Mouse (Mus musculus) myocyte (in vitro differentiated cells): Measurements from ENCODE around the gene Neurl2. TPM values are rescaled to one million over a fixed set of nuclear protein-coding genes. Genes with fewer than 3 reads are reported as not detected.
A peak's percentile ranks its signal among the peaks of the same experiment; 100 is the strongest.

Experiments used
- H3K27me3 ChIP-seq: one replicate; pipeline ENCODE4 v1.6.1; 2011; ENCODE audit not compliant: control insufficient read depth, insufficient read depth, insufficient read length
- H3K36me3 ChIP-seq: one replicate; pipeline ENCODE4 v1.6.1; 2011; ENCODE audit not compliant: control insufficient read depth, insufficient read depth
- H3K4me2 ChIP-seq: one replicate; pipeline ENCODE4 v1.6.1; 2011; ENCODE audit warnings: low read depth, control low read depth
- H3K4me3 ChIP-seq: one replicate; pipeline ENCODE4 v1.5.1; 2011; ENCODE audit warnings: mild to moderate bottlenecking, control low read depth, moderate library complexity
- H3K79me2 ChIP-seq: one replicate; pipeline ENCODE4 v1.6.1; 2011; ENCODE audit not compliant: control insufficient read depth, insufficient read depth
- H3ac ChIP-seq: one replicate; pipeline ENCODE4 v1.6.1; 2011; ENCODE audit not compliant: control insufficient read depth, insufficient read length
- CEBPB ChIP-seq: IDR thresholded peaks from 2 replicates; pipeline ENCODE4 v1.6.1; 2011; ENCODE audit warnings: mild to moderate bottlenecking, moderate library complexity; ENCODE audit not compliant: poor library complexity, insufficient read depth, severe bottlenecking
- E2F4 ChIP-seq: IDR thresholded peaks from one replicate; pipeline ENCODE4 v1.6.1; 2011; ENCODE audit warnings: mild to moderate bottlenecking, control low read depth, moderate library complexity; ENCODE audit not compliant: insufficient read depth
- MAX ChIP-seq: IDR thresholded peaks from one replicate; pipeline ENCODE4 v1.6.1; 2011; ENCODE audit warnings: low read depth, mild to moderate bottlenecking, control low read depth
- MYOD1 ChIP-seq, 3 experiments: IDR thresholded peaks; one replicate each; pipeline ENCODE4 v1.6.1; 2011; ENCODE audit warnings: control low read depth in 2 of 3, low read depth in 2 of 3, mild to moderate bottlenecking in 2 of 3, moderate library complexity in 1 of 3; ENCODE audit not compliant: insufficient read length in 2 of 3, control insufficient read depth in 1 of 3
- MYOG ChIP-seq, 3 experiments: IDR thresholded peaks; one replicate each; pipeline ENCODE4 v1.6.1; 2011; ENCODE audit warnings: control low read depth in 2 of 3, low read depth in 2 of 3, mild to moderate bottlenecking in 2 of 3; ENCODE audit not compliant: insufficient read length in 2 of 3, control insufficient read depth in 1 of 3, insufficient read depth in 1 of 3
- POLR2A ChIP-seq: IDR thresholded peaks from one replicate; pipeline ENCODE4 v1.6.1; 2011; ENCODE audit warnings: low read depth, mild to moderate bottlenecking, control low read depth, moderate library complexity; ENCODE audit not compliant: insufficient read length
- POLR2AphosphoS2 ChIP-seq: IDR thresholded peaks from one replicate; pipeline ENCODE4 v1.6.1; 2011; ENCODE audit warnings: low read depth, control low read depth; ENCODE audit not compliant: insufficient read length
- REST ChIP-seq: IDR thresholded peaks from one replicate; pipeline ENCODE4 v1.6.1; 2011; ENCODE audit warnings: mild to moderate bottlenecking, control low read depth, moderate library complexity; ENCODE audit not compliant: insufficient read depth, insufficient read length
- SRF ChIP-seq: IDR thresholded peaks from one replicate; pipeline ENCODE4 v1.6.1; 2011; ENCODE audit warnings: low read depth; ENCODE audit not compliant: control insufficient read depth, insufficient read length
- TCF12 ChIP-seq: IDR thresholded peaks from one replicate; pipeline ENCODE4 v1.6.1; 2011; ENCODE audit warnings: mild to moderate bottlenecking, control low read depth; ENCODE audit not compliant: poor library complexity, insufficient read depth, severe bottlenecking
- TCF3 ChIP-seq: IDR thresholded peaks from one replicate; pipeline ENCODE4 v1.6.1; 2011; ENCODE audit warnings: low read depth, control low read depth; ENCODE audit not compliant: insufficient read length
- USF1 ChIP-seq: IDR thresholded peaks from one replicate; pipeline ENCODE4 v1.6.1; 2011; ENCODE audit warnings: low read depth, mild to moderate bottlenecking, control low read depth, moderate library complexity
- polyA plus RNA-seq: library from polyadenylated mRNA; unstranded; fragments of >200 nt; fragmentation: generic; extraction: Trizol; gene quantifications from one replicate; pipeline ENCODE4 v1.2.1, GENCODE M21; 2012; ENCODE audit warnings: missing spikeins

Gene Neurl2
- polyA plus RNA-seq, 1 experiment, result 23.5 TPM

GRCm38 (mm10) chr2:164832032-164832747, 1.1 kb downstream of the Neurl2 start:
- TF ChIP-seq MYOG (IDR thresholded peaks at IDR 0.05; ENCODE audit: control insufficient read depth in 1 of 3, insufficient read depth in 1 of 3, insufficient read length in 2 of 3, low read depth in 2 of 3), result no peak
- TF ChIP-seq POLR2AphosphoS2, result no peak
- TF ChIP-seq TCF3, result no peak
- no peak for TF ChIP-seq E2F4
- TF ChIP-seq SRF, result no peak
- no peak for TF ChIP-seq CEBPB
- H3K79me2 ChIP-seq, result no peaks in the 10 kb centered on the region
- peak overlapping the region; percentile 92 for H3K4me2 ChIP-seq
- peak overlapping the region; percentile 74 for H3K4me3 ChIP-seq
- H3K27me3 ChIP-seq, result no peaks in the 10 kb centered on the region
- H3ac ChIP-seq, result no peak overlapping the region
- no peaks in the 10 kb centered on the region for H3K36me3 ChIP-seq

- Histone ChIP-seq H3K4me3 (no peak overlapping the region), H3ac (no peak overlapping the region), H3K36me3 (peaks cover 5% of the 10 kb centered on the region), H3K79me2 (no peaks in the 10 kb centered on the region), H3K27me3 (no peaks in the 10 kb centered on the region), H3K4me2 (no peak overlapping the region)
- no peak for TF ChIP-seq MYOG (IDR thresholded peaks at IDR 0.05; ENCODE audit: control insufficient read depth in 1 of 3, insufficient read depth in 1 of 3, insufficient read length in 2 of 3, low read depth in 2 of 3)
- TF ChIP-seq POLR2AphosphoS2, result no peak
- TF ChIP-seq CEBPB, result no peak
- no peak for TF ChIP-seq USF1
- no peak for TF ChIP-seq POLR2A
- no peak for TF ChIP-seq SRF
- no peak for TF ChIP-seq TCF3
- TF ChIP-seq TCF12, result no peak
- TF ChIP-seq MYOD1 (IDR thresholded peaks at IDR 0.05; ENCODE audit: control insufficient read depth in 1 of 3, insufficient read length in 2 of 3, low read depth in 2 of 3), result no peak
- no peak for TF ChIP-seq REST
- no peak for TF ChIP-seq E2F4
- TF ChIP-seq MAX, result no peak
Observed at GRCm38 (mm10) chr2:164831029-164831428, 2.2 kb downstream of the Neurl2 start.

- TF ChIP-seq MYOG (IDR thresholded peaks at IDR 0.05; ENCODE audit: control insufficient read depth in 1 of 3, insufficient read depth in 1 of 3, insufficient read length in 2 of 3, low read depth in 2 of 3) (no peak), TCF3 (no peak), E2F4 (no peak), SRF (no peak), USF1 (no peak), POLR2AphosphoS2 (no peak), MAX (no peak), MYOD1 (IDR thresholded peaks at IDR 0.05; ENCODE audit: control insufficient read depth in 1 of 3, insufficient read length in 2 of 3, low read depth in 2 of 3) (no peak), TCF12 (no peak), REST (no peak), POLR2A (no peak), CEBPB (no peak)
- no peak overlapping the region for H3ac ChIP-seq
- peaks cover 5% of the 10 kb centered on the region for H3K36me3 ChIP-seq
- no peaks in the 10 kb centered on the region for H3K27me3 ChIP-seq
- no peak overlapping the region for H3K4me3 ChIP-seq
- no peak overlapping the region for H3K4me2 ChIP-seq
- H3K79me2 ChIP-seq, result peaks cover 9% of the 10 kb centered on the region
Observed at GRCm38 (mm10) chr2:164829090-164829489, 4.2 kb downstream of the Neurl2 start.

- Histone ChIP-seq H3K36me3 (peaks cover 5% of the 10 kb centered on the region), H3K4me3 (no peak within 1 kb of the TSS), H3K27me3 (no peaks in the 10 kb centered on the region), H3K4me2 (no peak within 1 kb of the TSS), H3K79me2 (peaks cover 15% of the 10 kb centered on the region), H3ac (no peak within 1 kb of the TSS)
- TF ChIP-seq TCF12, result no peak
- no peak for TF ChIP-seq MAX
Observed at GRCm38 (mm10) chr2:164828437-164828836, 4.8 kb downstream of the Neurl2 start, which contains the start of gene Spata25. Spata25 (minus strand) TSS chr2:164828537.

GRCm38 (mm10) chr2:164827146-164827850, 6.0 kb downstream of the Neurl2 start:
- Histone ChIP-seq H3K4me2 (no peak overlapping the region), H3K27me3 (no peaks in the 10 kb centered on the region), H3K36me3 (peaks cover 5% of the 10 kb centered on the region), H3ac (no peak overlapping the region), H3K79me2 (peaks cover 15% of the 10 kb centered on the region), H3K4me3 (no peak overlapping the region)
- no peak for TF ChIP-seq E2F4
